22 mouse cellular contexts compared by ENCODE assay signal in genomic region chr9:106888346-106888745, GRCm38 (mm10). TPM values are rescaled to one million over a fixed set of nuclear protein-coding genes. Genes with fewer than 3 reads are reported as not detected.
A peak's percentile ranks its signal among the peaks of the same experiment; 100 is the strongest.
DNase-seq lines count a peak whose midpoint lies in the region; ATAC-seq and TF ChIP-seq lines count a peak whose summit lies in the region.
"Had no signal": no experiment of that assay in that cellular context is flagged by ENCODE, and none has a peak within 500 bp of the region (broad histone marks: within the 10 kb centered on the region; RNA-seq: fewer than 3 reads in every experiment).

No protein-coding gene starts in this region.

- DNase-seq in testis, postnatal 14 days (ENCODE audit: low spot score): no peak
- peak; percentile 20 for DNase-seq in naive thymus-derived CD4-positive, alpha-beta T cell, adult 2 months (ENCODE audit: low read depth)
- no peak for DNase-seq in layer of hippocampus, adult 11-12 months (ENCODE audit: low spot score)
- DNase-seq: adrenal gland, postnatal 25 days; B cell, adult 2 months; cerebellum, adult 11 months; cerebellum, postnatal 36 days; gastrocnemius, adult 2 months; kidney, postnatal 10 days; layer of hippocampus, postnatal 36 days; lung, postnatal 10 days; spleen, adult 18-20 months; thymus, adult 18-20 months; thymus, postnatal 4 days had no signal

- no peak for ATAC-seq in forebrain, embryonic 15.5 days (replicated peaks)
- ATAC-seq in forebrain, embryonic 12.5 days (ENCODE audit: low FRiP score): no peak
- ATAC-seq in kidney, embryonic 14.5 days (ENCODE audit: low FRiP score, low TSS enrichment): no peak
- ATAC-seq in kidney, embryonic 15.5 days (replicated peaks; ENCODE audit: low FRiP score): no peak

- no peak for TF ChIP-seq POLR2A in testis, adult 2 months (IDR thresholded peaks at IDR 0.05; ENCODE audit: control insufficient read depth, low read depth, low read length)

- 0 out of 2 replicates have a peak overlapping the region, but pooled peaks have one; percentile 91 for H3K27ac ChIP-seq in forebrain, embryonic 15.5 days (replicated peaks)
- no peak overlapping the region for H3K27ac ChIP-seq in forebrain, embryonic 12.5 days
- H3K27ac ChIP-seq in kidney, embryonic 14.5 days (ENCODE audit: low read depth, low read length): no peak overlapping the region
- H3K27ac ChIP-seq in kidney, embryonic 15.5 days: no peak overlapping the region
- H3K27ac ChIP-seq in testis, adult 2 months (ENCODE audit: control insufficient read depth, insufficient read depth, low read depth, low read length): no peak overlapping the region
- H3K27ac ChIP-seq: hindbrain, embryonic 14.5 days; layer of hippocampus, adult 2 months had no signal

- peaks cover 31% of the 10 kb centered on the region for H3K36me3 ChIP-seq in forebrain, embryonic 15.5 days
- H3K36me3 ChIP-seq in forebrain, embryonic 12.5 days (replicated peaks): peaks cover 51% of the 10 kb centered on the region
- peaks cover 43% of the 10 kb centered on the region for H3K36me3 ChIP-seq in kidney, embryonic 14.5 days (ENCODE audit: control insufficient read depth, insufficient read depth, low read length)
- peaks cover 48% of the 10 kb centered on the region for H3K36me3 ChIP-seq in kidney, embryonic 15.5 days
- H3K36me3 ChIP-seq in testis, adult 2 months (ENCODE audit: control insufficient read depth, insufficient read depth, low read length): peaks cover 2% of the 10 kb centered on the region; the same call in 1 of the 2 replicates

- no peak for TF ChIP-seq CTCF in testis, adult 2 months (IDR thresholded peaks at IDR 0.05; ENCODE audit: control insufficient read depth, insufficient read depth, insufficient replicate concordance, low read depth, low read length)

- no peaks in the 10 kb centered on the region for H3K27me3 ChIP-seq in forebrain, embryonic 15.5 days
- no peaks in the 10 kb centered on the region for H3K27me3 ChIP-seq in forebrain, embryonic 12.5 days
- H3K27me3 ChIP-seq in kidney, embryonic 14.5 days (ENCODE audit: control insufficient read depth, insufficient read depth, low read length): no peaks in the 10 kb centered on the region
- H3K27me3 ChIP-seq in kidney, embryonic 15.5 days: no peaks in the 10 kb centered on the region
- H3K27me3 ChIP-seq in testis, adult 2 months (ENCODE audit: control insufficient read depth, insufficient read depth, low read length): no peaks in the 10 kb centered on the region
- H3K27me3 ChIP-seq: limb, embryonic 15.5 days had no signal

- peaks cover 62% of the 10 kb centered on the region for H3K4me1 ChIP-seq in forebrain, embryonic 15.5 days
- peaks cover 60% of the 10 kb centered on the region for H3K4me1 ChIP-seq in forebrain, embryonic 12.5 days
- peaks cover 35% of the 10 kb centered on the region for H3K4me1 ChIP-seq in kidney, embryonic 14.5 days (ENCODE audit: control insufficient read depth, insufficient read depth, low read length)
- peaks cover 68% of the 10 kb centered on the region for H3K4me1 ChIP-seq in kidney, embryonic 15.5 days
- peaks cover 17% of the 10 kb centered on the region for H3K4me1 ChIP-seq in testis, adult 2 months (ENCODE audit: control insufficient read depth, insufficient read depth, low read length)

- H3K9ac ChIP-seq in forebrain, embryonic 15.5 days (replicated peaks): no peak overlapping the region
- H3K9ac ChIP-seq in forebrain, embryonic 12.5 days: no peak overlapping the region
- H3K9ac ChIP-seq in kidney, embryonic 14.5 days (ENCODE audit: low read depth, low read length): 0 out of 2 replicates have a peak overlapping the region, but pooled peaks have one; percentile 4
- H3K9ac ChIP-seq in kidney, embryonic 15.5 days: no peak overlapping the region
- H3K9ac ChIP-seq: hindbrain, embryonic 14.5 days; limb, embryonic 15.5 days had no signal

- no peak overlapping the region for H3K4me2 ChIP-seq in forebrain, embryonic 15.5 days (replicated peaks)
- H3K4me2 ChIP-seq in forebrain, embryonic 12.5 days: no peak overlapping the region
- H3K4me2 ChIP-seq in kidney, embryonic 14.5 days (replicated peaks; ENCODE audit: low read depth, low read length): no peak overlapping the region
- H3K4me2 ChIP-seq in kidney, embryonic 15.5 days: no peak overlapping the region

- H3K9me3 ChIP-seq in forebrain, embryonic 15.5 days: no peaks in the 10 kb centered on the region
- no peaks in the 10 kb centered on the region for H3K9me3 ChIP-seq in forebrain, embryonic 12.5 days
- H3K9me3 ChIP-seq in kidney, embryonic 14.5 days (ENCODE audit: control insufficient read depth, low read length): no peaks in the 10 kb centered on the region
- no peaks in the 10 kb centered on the region for H3K9me3 ChIP-seq in kidney, embryonic 15.5 days (replicated peaks)
- H3K9me3 ChIP-seq: limb, embryonic 15.5 days had no signal

- H3K4me3 ChIP-seq in forebrain, embryonic 15.5 days: no peak overlapping the region
- no peak overlapping the region for H3K4me3 ChIP-seq in forebrain, embryonic 12.5 days (replicated peaks)
- no peak overlapping the region for H3K4me3 ChIP-seq in kidney, embryonic 14.5 days (ENCODE audit: low read length)
- no peak overlapping the region for H3K4me3 ChIP-seq in kidney, embryonic 15.5 days (replicated peaks)
- peak overlapping the region; percentile 95 for H3K4me3 ChIP-seq in testis, adult 2 months (ENCODE audit: control insufficient read depth, low read depth, low read length)
- H3K4me3 ChIP-seq: layer of hippocampus, adult 2 months; limb, embryonic 15.5 days had no signal

- 96% methylated on average over 3 of the region's 3 CpGs for WGBS in forebrain, embryonic 15.5 days
- 91% methylated on average over 3 of the region's 3 CpGs for WGBS in forebrain, embryonic 12.5 days
- 90% methylated on average over 3 of the region's 3 CpGs for WGBS in kidney, embryonic 14.5 days
- 97% methylated on average over 3 of the region's 3 CpGs for WGBS in kidney, embryonic 15.5 days

RNA-seq across cellular contexts. Expression of gene Rbm15b, which starts 1.1 kb away (rescaled TPM):
- 17.3 and 19.9 TPM in 2 replicates for polyA plus RNA-seq in forebrain, embryonic 15.5 days (2015; fragmentation: Nextera tagmentation; extraction: Ambion mirVana)
- polyA plus RNA-seq in forebrain, embryonic 12.5 days (2016; fragmentation: Nextera tagmentation; extraction: Ambion mirVana): 28.1 and 31.1 TPM in 2 replicates
- 16.4 and 19.2 TPM in 2 replicates for polyA plus RNA-seq in kidney, embryonic 14.5 days (2014; fragmentation: Nextera tagmentation; extraction: Ambion mirVana)
- 9.6 and 11.8 TPM in 2 replicates for polyA plus RNA-seq in kidney, embryonic 15.5 days (2015; fragmentation: Nextera tagmentation; extraction: Ambion mirVana)
- polyA plus RNA-seq in testis, adult 2 months (2012; rRNA removed): 4.5 and 4.6 TPM in 2 replicates

RNA-seq across cellular contexts. Expression of gene Manf, which starts 3.4 kb away (rescaled TPM):
- polyA plus RNA-seq in forebrain, embryonic 15.5 days (2015; fragmentation: Nextera tagmentation; extraction: Ambion mirVana): 189 and 204 TPM in 2 replicates
- 216 and 222 TPM in 2 replicates for polyA plus RNA-seq in forebrain, embryonic 12.5 days (2016; fragmentation: Nextera tagmentation; extraction: Ambion mirVana)
- polyA plus RNA-seq in kidney, embryonic 14.5 days (2014; fragmentation: Nextera tagmentation; extraction: Ambion mirVana): 295 and 319 TPM in 2 replicates
- 308 and 334 TPM in 2 replicates for polyA plus RNA-seq in kidney, embryonic 15.5 days (2015; fragmentation: Nextera tagmentation; extraction: Ambion mirVana)
- polyA plus RNA-seq in testis, adult 2 months (2012; rRNA removed): 80.4 and 82.2 TPM in 2 replicates
